Mouse (Mus musculus): Measurements from ENCODE around the gene Hivep2.

Gene Hivep2

DNA sequence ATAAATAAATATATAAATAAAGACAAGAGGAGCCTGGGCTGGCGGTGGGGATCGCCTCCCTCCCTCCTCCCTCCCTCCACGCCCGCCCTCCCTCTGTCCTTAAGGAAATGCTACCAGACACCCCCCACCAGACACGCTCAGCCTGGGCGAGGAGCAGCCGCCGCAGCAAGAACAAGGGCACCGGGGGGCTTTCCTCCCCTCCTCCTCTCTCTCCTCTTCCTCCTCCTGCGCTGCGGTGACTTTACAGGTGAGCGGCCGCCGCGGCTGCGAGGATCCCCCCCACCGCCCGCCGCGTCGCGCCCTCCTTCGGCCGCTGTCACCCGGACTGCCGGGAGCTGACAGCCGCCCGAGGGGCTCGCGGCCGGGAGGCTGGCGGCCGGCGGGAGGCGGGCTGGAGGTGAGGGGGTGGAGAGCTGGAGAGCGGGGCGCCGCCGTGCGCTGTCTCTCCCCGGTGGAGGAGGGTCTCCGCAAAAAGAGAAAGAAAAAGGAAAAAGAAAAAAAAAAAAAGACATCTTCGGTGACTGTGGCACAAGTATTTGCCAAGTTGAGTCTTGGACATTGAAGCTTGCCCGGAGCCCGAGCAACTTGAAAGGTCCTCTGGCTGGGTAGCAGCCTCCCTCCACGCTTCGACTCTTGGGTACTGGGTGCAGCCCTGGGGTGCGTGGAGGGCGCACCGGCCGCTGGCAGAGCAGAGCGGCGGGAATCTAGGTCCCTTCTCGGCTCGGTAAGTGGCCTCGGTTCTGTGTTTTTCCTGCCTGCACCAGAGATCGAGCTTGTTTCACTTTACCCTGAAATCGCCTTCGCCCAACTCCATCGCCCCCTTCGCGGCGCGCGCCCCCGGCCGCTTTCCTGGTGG is at the start of gene Hivep2:
Gene Hivep2, plus strand, starts transcription at position 102 of the 856 bp plus-strand sequence.
- in situ Hi-C loops (cut with MboI, MseI) = loop anchor here (5.0 to 25.0 kb wide), 8 partner anchors 51 to 1696 kb away; no protein-coding TSS in a partner anchor

DNA sequence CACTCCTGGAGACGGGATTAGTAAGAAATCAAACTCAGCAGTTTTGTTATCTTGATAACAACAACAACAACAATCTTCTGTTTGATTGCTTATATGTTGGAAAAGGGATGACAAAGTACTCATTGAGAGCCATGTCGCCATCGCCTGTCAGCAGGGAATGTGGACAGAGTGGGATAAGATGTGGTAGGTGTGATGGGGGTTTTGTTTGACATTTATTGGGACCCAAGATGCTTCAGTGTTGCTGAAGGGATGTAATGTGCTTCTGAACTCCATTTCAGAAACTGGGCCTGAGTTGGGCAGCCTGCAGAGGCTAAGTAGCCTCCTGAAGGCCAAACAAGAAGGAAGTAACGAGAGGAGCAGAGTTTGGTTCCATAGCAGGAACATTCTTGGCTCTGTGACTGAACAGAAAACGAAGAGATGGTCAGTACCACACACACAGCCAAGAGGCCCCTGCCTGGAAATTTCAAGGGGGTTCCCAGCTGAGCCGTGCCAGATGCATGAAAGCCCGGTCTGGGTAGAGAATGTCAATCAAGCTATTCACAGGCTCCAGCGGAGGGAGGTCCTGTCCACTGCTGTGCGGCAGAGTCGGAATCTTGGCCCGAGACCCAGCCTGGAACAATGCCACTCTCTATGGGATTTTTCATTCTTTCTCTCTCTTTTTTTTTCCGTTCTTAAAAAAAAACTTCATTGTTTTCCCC is 49.1 kb upstream of the Hivep2 start:
- in situ Hi-C loops (cut with MboI, MseI) = no loop called here

DNA sequence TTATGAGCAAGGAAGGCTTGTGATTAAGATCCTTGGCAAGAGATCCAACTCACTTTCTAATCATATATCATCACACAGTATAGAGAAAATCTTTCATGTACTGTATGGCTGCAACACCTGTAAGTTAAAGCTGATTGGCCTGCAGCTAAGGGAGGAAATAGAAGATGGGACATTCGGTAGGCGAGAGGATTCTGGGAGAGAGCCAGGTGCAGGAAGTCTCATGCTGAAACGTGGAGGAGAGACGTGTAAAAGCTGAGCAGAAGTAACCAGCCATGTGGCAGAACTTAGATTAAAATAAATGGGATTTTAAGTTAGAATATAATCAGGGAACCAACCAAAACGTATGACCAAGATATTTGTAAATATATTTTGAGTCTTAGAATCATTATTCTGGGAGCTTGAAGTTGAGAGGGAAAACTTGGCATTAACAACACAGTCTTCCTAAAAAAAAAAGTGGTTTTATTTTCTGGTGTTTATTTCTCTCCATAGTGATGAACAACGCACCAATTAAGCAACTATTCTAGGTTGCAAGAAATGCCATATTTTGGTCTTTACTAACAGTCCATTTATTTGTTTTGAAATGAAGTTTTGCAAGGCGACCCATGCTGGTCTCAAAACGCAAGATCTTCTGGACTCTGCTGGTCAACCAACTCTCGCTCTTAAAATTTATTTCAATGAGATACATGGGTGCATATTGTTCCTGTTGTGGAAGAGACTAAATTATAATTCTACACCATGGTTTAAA is 44.1 kb upstream of the Hivep2 start:
- in situ Hi-C loops (cut with MboI, MseI) = no loop called here

DNA sequence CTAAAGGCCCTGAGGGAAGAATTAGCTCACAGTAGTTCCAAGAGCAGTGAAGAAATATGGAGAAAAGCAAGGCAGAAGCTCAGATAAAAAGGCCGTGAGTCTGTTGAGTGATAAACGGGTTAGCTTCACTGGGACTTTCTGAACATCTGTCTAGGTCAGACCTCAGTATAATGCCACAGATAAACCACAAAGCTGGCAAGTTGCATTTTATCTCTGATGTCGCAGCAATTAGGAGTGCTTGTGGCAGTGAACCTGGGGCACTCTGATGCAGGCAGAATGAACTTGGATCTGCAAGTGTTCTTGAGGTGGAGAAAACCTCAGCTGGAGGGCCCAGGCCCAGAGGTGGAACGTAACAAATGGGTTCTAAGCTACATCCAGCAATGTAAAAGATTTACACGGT is 36.6 kb upstream of the Hivep2 start:
- in situ Hi-C loops (cut with MboI, MseI) = no loop called here

DNA sequence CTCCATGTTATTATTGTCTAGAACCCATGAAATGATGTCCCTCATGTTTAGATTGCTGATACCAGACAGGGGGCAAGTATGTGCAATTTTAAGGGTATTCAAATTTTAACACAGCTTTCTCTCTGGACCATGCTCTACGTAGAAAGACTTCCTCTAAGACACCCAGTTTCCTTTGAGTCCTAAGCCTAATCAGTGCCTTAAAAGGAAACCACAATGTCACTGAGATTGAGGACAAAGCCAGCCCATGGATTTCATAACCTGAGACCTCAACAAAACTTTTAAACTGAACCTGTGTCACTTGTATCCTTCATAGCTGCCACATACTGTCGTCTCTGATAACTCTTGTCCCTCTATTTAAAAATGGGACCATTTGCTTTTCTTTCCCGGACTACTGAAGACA is 33.7 kb upstream of the Hivep2 start:
- in situ Hi-C loops (cut with MboI, MseI) = no loop called here

DNA sequence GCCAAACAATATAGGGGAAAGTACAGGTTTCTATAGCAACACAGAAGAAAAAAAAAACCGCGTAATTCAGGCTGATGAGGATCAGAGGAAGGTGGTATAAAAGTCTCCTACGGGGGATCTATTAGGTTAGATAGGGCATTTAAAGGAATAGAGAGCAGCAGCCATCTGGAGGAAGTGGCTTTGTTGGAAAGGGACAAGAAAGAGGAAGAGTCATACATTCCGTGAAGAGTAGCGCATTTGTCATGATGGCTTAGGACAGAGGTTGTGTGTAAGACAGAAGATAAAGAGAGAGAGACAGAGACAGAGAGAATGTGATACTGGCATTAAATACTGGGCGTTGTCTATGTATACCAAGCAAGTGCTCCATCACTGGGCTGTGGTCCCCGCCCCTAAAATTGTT is 32.6 kb upstream of the Hivep2 start:
- in situ Hi-C loops (cut with MboI, MseI) = no loop called here

DNA sequence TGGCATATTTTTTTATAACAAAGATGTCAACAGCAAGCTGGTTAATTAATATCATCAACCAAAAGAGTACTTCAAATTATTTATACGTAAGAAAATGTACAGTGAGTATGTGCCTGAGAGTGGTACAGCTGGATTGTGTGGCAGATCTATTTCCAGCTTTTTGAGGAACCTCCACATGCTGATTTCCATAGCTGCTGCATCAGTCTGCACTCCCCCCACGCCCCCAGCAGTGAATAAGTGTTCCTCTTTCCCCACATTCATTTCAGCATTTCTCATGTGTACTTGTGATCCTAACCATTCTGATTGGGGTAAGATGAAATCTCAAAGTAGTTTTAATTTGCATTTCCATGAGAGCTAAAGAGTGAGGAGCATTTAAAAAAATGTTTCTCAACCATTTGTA is 30.2 kb upstream of the Hivep2 start:
- in situ Hi-C loops (cut with MboI, MseI) = no loop called here

DNA sequence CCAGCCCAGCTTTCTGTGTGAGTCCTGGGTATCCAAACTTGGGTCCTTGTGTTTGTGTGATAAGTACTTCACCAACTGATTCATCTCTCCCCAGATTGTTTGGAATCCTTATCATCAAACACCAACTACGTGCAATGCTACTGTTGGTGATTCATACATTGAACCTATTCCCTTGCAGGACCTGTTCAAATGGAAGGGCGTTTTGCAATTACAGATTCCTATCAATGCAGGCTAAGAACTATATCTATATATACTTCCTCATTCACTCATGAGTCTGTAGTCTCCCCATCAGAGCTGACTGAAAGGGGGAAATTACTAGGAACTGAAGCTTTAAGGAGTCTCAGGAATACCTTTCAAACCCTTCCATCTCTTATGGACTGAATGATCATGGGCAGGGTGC is 24.5 kb upstream of the Hivep2 start:
- in situ Hi-C loops (cut with MboI, MseI) = loop anchor here in 1 of 2 experiments (10.0 kb wide), 2 partner anchors 383 to 897 kb away; no protein-coding TSS in a partner anchor

DNA sequence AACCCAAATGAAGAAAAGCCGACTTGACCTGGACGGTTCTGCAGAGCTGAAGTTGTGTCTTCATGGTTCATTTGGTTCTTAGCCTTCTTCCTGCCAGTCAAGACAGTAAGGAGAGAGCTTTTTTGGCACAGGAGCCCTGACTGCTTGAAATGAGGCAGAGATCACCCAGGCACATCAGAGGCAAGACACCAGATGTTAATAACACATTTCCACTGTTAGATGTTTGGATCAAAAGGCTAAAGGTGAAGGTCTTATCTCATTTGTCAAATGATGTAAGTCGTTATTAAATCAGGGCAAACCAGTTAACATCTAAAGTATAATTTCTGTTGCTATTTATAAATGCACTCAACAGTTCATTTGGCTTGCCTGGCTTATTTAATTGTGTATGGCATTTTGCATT is 22.2 kb upstream of the Hivep2 start:
- in situ Hi-C loops (cut with MboI, MseI) = loop anchor here in 1 of 2 experiments (10.0 kb wide), 2 partner anchors 381 to 899 kb away; no protein-coding TSS in a partner anchor

DNA sequence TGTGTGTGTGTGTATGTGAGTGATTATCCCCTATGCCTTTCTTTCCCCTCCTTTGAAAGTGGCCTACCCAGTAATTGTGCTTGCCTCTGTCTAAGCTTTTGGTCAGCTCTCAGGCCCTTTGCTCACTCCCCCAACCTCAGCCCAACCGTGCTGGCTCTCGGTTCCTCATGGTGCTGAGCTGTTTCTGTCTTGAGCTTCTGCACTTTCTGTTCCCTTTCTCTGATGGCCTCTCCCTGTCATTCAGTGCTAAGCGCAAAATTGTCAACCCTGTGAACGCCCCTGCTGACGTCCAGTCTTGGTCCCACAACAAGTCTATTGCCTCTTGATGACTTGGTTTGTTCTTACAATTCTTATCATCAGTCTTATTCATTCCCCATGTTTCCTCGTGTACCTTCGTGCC is 19.4 kb upstream of the Hivep2 start:
- in situ Hi-C loops (cut with MboI, MseI) = loop anchor here in 1 of 2 experiments (10.0 kb wide), 2 partner anchors 378 to 902 kb away; no protein-coding TSS in a partner anchor

DNA sequence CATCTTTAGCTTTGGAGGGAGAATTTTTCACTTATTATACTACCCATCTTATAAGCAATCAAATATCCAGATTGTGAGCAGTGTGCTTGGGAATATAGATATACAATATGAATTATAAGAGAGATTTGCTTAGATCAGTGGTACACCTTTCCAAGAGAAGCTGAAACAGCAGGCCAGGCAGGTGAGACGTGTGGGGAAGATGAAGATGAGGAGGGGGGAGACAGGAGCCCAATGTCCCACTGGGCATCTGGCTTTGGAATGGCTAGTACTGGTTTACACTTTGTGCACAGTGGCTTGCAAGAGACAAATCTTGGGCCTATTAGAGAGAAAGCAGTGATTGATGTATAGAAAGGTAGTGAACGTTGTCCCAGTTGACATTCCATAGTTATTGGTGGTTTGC is 2.9 kb upstream of the Hivep2 start:
- in situ Hi-C loops (cut with MboI, MseI) = loop anchor here (5.0 to 25.0 kb wide), 5 partner anchors 91 to 1699 kb away; partner anchors contain the start of gene Aig1 (in 1 of the 2)

DNA sequence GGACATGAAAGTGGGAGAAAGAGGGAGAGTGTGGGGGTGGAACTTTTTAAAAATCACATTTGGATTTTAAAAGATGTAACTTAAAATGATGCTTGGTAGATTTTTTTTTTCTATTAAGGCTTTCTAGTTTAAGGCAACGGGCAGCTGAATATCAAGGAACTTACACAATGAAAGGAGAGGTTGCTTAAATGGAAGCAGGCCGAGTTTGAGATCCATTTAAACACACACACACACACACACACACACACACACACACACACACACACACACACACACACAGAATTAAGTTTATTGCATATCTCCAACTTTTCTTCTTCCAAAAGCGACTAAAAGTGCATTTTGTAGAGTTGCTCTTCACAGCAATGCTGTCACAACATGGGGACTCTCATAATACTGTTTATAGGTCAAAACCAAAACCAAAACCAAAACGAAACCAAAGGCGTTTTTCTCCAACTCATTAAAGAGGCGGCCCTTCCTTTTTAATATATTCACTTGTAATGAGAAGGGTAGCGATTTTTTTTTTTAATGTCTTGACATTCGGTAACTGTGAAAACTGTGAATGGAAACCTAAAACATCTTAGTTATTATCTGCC is 1.9 kb upstream of the Hivep2 start:
- in situ Hi-C loops (cut with MboI, MseI) = loop anchor here (5.0 to 25.0 kb wide), 5 partner anchors 92 to 1698 kb away; partner anchors contain the start of gene Aig1 (in 1 of the 2)

DNA sequence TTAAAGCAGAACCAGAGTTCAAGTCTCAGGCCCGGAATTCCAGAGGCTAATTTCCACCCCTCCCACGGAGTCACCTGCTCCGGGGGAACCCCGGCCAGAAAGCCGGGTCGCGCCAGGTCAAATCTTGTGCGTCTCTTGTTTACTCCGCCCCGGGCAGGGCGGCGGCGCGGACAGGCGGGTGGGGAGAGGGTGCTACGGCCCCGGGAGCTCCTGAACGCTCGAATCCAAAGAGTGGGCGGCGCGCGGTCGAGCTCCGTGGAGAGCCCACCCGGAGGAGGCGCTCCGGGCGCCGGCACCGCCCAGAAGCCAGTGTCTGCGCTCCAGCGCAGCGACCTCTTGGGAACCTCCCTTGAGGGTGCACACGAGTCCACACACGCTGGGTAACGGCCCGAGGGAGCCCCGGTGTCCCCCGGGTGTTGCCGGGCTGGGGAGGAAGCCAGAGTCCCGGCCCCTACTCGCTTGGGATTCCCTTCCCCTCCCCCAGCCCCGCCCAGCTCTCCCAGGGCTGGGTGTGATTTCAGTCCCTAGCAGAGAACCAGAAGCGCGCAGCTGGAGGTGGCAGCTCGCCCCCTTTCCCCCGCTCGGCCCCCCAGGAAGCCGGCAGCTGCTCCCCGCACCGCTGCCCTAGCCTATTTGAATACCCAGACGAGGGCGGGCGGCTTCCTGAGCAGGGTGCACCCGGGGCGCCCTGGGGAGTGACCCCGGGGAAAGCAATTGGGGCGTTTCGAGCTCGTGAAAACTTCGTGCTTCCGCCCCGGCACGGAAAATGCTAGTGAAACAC is 1.2 kb upstream of the Hivep2 start:
- in situ Hi-C loops (cut with MboI, MseI) = loop anchor here (5.0 to 25.0 kb wide), 10 partner anchors 53 to 1698 kb away; partner anchors contain the start of gene Aig1 (in 1 of the 2)

DNA sequence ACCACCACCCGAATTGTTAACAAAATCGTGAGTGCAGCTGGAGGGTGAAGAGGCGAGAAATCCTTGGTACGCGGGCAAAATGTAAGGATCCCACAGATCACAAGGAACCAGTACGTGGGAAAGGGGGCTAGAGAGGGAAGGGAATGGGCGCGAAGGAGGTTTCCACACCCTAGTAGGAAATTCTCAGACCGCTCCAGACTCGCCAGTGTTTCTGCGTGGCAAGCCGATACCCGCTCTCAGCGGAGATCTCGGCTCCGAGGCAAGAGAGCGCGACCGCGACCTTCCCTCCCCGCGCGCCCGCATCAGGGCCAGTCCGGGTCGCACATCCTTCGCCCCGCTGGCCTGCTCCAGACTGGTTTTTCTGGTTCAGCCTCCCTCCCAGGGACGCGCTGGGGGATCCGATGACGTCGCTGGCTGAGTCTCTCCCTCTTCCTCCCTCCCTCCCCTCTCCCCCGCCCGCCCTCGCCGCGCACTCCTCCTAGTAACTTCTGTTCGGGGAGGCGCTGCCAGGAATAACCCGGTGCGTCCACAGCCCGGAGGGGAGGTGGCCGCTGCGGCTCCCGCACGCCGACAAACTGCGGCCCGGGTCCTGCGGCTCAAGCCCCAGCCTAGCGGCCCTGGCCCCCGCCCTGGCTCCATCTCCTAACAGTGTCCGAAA is 430 bp upstream of the Hivep2 start:
- in situ Hi-C loops (cut with MboI, MseI) = loop anchor here (5.0 to 25.0 kb wide), 8 partner anchors 52 to 1697 kb away; no protein-coding TSS in a partner anchor

DNA sequence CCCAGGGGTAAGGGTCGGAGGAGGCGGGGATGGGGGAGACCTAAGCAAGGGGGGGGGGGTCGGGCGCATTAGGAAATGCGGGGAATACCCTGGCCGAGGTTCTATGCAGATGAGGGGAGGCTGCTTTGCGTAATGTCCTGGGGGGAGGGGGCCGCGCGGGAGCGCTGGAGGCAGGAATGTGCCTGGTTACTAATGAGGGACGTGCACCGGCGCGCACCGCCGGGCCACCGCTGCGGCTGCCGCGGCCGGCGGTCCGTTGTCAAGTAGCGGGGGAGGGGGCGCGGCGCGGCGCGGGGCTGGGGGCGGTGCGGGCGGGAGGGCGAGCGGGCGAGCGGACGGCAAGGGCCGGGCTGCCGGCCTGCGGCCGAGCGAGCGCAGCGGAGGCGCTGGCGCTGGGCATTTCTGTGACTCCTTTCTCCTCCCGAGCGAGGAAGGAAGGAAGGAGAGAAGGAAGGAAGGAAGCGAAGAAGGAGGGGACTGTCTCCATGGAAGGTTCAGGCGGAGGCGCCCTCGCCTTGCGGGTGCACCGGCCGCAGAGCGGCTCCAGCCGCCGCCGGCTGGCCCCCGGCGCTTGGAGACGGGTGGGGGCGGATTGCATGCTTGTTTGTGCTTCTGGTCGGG is 1.1 kb downstream of the Hivep2 start:
- in situ Hi-C loops (cut with MboI, MseI) = loop anchor here (5.0 to 25.0 kb wide), 8 partner anchors 50 to 1695 kb away; no protein-coding TSS in a partner anchor

DNA sequence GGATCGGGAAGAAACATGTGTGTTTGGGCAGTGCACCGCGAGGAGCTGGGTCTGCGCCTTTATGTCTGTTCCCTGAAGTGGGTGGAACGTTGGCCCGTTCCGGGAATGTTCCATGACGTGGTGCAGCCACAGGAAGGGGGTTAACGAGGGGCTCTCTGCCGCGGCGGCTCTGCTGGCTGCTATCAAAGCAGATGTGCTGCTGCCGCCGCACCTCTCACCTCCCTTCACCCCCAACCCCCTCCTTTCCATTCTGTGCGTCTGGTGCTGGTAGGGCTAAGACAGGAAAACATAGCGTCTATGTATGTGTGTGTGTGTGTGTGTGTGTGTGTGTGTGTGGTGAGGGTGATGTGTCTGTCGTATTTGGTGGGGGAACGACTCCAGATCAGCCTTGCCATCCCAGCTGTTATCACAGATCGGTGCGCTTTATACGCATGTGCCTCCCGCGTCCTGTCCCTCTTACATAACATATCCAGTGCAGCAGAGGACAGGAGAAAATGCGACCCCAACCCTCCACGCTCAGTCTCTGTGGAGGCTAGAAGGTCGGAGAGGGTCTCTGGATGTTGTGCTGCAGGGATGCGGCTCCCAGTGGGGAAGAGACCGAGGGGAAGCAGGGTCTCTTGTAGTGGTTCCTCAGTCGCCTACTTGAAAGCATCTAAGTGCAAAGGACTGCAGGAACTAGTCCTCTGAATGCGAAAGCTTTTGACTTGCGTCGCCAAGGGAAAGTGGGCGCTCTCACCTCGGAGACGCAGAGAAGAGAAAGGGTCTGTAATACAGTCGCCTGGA is 1.8 kb downstream of the Hivep2 start:
- in situ Hi-C loops (cut with MboI, MseI) = loop anchor here (5.0 to 25.0 kb wide), 8 partner anchors 50 to 1695 kb away; no protein-coding TSS in a partner anchor

DNA sequence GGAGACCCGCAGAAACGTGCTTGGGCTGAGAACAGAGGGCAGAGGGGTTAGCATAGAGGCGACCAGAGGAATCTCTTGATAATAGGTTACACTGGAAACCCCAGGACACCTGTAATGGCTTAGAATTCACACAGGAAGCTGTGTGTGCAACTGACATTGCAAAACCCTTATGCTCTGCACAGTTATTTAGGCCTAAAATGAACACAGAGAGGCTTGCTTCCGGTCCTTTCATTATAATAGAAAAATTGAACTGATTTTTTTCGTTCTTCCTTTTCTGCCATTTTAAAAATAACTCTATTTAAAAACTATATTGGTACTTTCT is 2.3 kb downstream of the Hivep2 start:
- in situ Hi-C loops (cut with MboI, MseI) = loop anchor here (5.0 to 25.0 kb wide), 8 partner anchors 49 to 1694 kb away; no protein-coding TSS in a partner anchor

DNA sequence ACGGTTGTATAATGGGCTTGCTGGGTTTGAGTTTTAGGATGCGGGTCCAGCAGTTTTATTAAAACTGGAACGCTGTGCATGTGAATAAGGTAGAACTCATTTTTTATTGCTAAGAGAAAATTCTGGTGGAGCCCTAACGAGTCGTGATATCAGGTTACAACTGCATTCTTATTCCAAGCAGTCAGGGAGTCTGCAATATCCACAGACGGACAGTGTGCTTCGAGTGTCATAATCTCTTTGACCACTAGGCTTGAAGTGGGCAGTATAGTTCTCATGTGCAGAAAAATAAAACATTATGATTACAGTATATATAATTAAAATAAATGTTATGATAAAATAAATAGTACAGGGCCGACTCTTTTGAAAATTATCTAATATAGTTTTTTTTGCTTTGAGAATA is 3.1 kb downstream of the Hivep2 start:
- in situ Hi-C loops (cut with MboI, MseI) = loop anchor here (5.0 to 25.0 kb wide), 8 partner anchors 48 to 1693 kb away; no protein-coding TSS in a partner anchor
